Mouse (Mus musculus) MEL (cell line): ENCODE measurements around the gene Gm20388.

Source experiments
- CTCF ChIP-seq, 3 experiments: IDR thresholded peaks in 2 of 3; conservative IDR thresholded peaks in 1 of 3; 2 replicates each; pipeline ENCODE4 v1.5.1; 2011 to 2012; ENCODE audit warnings: low read length in 3 of 3, low read depth in 2 of 3, mild to moderate bottlenecking in 2 of 3, improper control_type of control experiment in 1 of 3, inconsistent platforms in 1 of 3, mixed read lengths in 1 of 3, moderate library complexity in 1 of 3; ENCODE audit not compliant: control insufficient read depth in 1 of 3, insufficient read depth in 1 of 3, poor library complexity in 1 of 3, severe bottlenecking in 1 of 3
- EP300 ChIP-seq, 2 experiments: IDR thresholded peaks; 2 replicates each; pipeline ENCODE4 v1.6.1; 2011; ENCODE audit warnings: improper control_type of control experiment in 2 of 2, low read length in 2 of 2, low read depth in 1 of 2, mild to moderate bottlenecking in 1 of 2
- POLR2A ChIP-seq, 2 experiments: IDR thresholded peaks; 2 replicates each; pipeline ENCODE4 v1.6.1; 2011 to 2012; ENCODE audit warnings: low read length in 2 of 2, mild to moderate bottlenecking in 2 of 2, control low read depth in 1 of 2, improper control_type of control experiment in 1 of 2, low read depth in 1 of 2, moderate library complexity in 1 of 2; ENCODE audit not compliant: control insufficient read depth in 1 of 2, insufficient read depth in 1 of 2, poor library complexity in 1 of 2
- TAL1 ChIP-seq: IDR thresholded peaks from 2 replicates; pipeline ENCODE4 v1.6.1; 2012; ENCODE audit warnings: mild to moderate bottlenecking, inconsistent platforms, low read length, moderate library complexity, mixed read lengths
- USF1 ChIP-seq: IDR thresholded peaks from 2 replicates; pipeline ENCODE4 v1.6.1; 2014; ENCODE audit warnings: low read depth, mild to moderate bottlenecking, inconsistent platforms, low read length, improper control_type of control experiment, moderate library complexity

- TF ChIP-seq CTCF (IDR thresholded peaks at IDR 0.05 in 2 of 3, conservative IDR thresholded peaks at IDR 0.05 in 1 of 3; ENCODE audit: control insufficient read depth in 1 of 3, insufficient read depth in 1 of 3, low read depth in 2 of 3, low read length in 3 of 3, poor library complexity in 1 of 3, severe bottlenecking in 1 of 3) (no peak), POLR2A (IDR thresholded peaks at IDR 0.05; ENCODE audit: control insufficient read depth in 1 of 2, insufficient read depth in 1 of 2, low read depth in 1 of 2, low read length in 2 of 2, poor library complexity in 1 of 2) (no peak), TAL1 (no peak), USF1 (no peak), EP300 (IDR thresholded peaks at IDR 0.05; ENCODE audit: low read depth in 1 of 2, low read length in 2 of 2) (no peak)
These were observed 4128.7 kb downstream of the Gm20388 start for GRCm38 (mm10) chr8:124039351-124039750.
